10 mouse cellular contexts compared by ENCODE assay signal in the genomic region with DNA sequence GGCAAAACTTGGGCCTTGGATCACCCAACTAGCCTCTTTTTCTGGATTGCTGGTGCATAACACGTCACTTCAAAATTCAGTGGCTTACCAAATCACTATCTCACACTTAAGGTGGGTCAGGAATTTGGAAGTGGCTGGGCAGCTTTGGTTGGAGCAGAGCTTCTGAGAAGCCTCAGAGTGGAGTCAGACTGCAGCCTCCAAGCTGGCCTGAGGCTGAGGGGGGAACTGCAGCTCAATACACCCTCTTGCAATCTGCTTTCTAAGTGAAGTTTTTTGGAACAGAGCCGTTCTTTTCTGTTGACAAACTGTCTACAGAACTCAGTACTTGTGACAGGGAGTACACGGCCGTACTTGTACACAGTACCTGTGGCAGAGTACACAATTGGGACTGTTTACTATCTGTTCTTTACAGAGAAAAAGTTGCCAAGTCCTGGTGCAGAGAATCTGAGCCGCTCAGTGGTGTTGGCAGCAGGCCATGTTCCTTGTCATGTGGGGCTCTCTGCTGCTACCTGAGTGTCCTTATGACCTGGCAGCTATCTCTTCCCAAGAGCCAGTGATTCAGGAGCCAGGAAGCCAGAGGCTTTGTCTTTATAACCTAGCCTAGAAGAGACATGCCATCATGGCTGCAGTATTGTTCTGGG.
DNase-seq lines count a peak whose midpoint lies in the region; ATAC-seq lines count a peak whose summit lies in the region.
"Had no signal": no experiment of that assay in that cellular context is flagged by ENCODE, and none has a peak within 500 bp of the region (broad histone marks: within the 10 kb centered on the region; RNA-seq: fewer than 3 reads in every experiment).

No protein-coding gene starts in this region.

- no peaks in the 10 kb centered on the region for H3K9me3 ChIP-seq in heart, embryonic 12.5 days (replicated peaks)
- no peaks in the 10 kb centered on the region for H3K9me3 ChIP-seq in liver, embryonic 15.5 days (replicated peaks)
- H3K9me3 ChIP-seq: forebrain, embryonic 10.5 days had no signal

- H3K9ac ChIP-seq in heart, embryonic 12.5 days = 0 out of 2 replicates have a peak overlapping the region, but pooled peaks have one; percentile 4
- H3K9ac ChIP-seq in liver, embryonic 15.5 days = no peak overlapping the region

- ATAC-seq in heart, embryonic 12.5 days (ENCODE audit: insufficient number of reproducible peaks, low FRiP score) = peak; percentile 35; the same call in 1 of the 2 replicates
- ATAC-seq in liver, embryonic 15.5 days (ENCODE audit: insufficient read depth) = peak; percentile 69

- H3K4me2 ChIP-seq in heart, embryonic 12.5 days = no peak overlapping the region
- H3K4me2 ChIP-seq in liver, embryonic 15.5 days = no peak overlapping the region

- WGBS in heart, embryonic 12.5 days = 48% methylated on average over 5 of the region's 5 CpGs
- 53% methylated on average over 5 of the region's 5 CpGs for WGBS in liver, embryonic 15.5 days (ENCODE audit: insufficient replicate concordance)

- H3K4me1 ChIP-seq in heart, embryonic 12.5 days (replicated peaks) = peaks cover 60% of the 10 kb centered on the region
- H3K4me1 ChIP-seq in liver, embryonic 15.5 days (replicated peaks) = peaks cover 5% of the 10 kb centered on the region

- no peaks in the 10 kb centered on the region for H3K27me3 ChIP-seq in heart, embryonic 12.5 days (replicated peaks)
- no peaks in the 10 kb centered on the region for H3K27me3 ChIP-seq in liver, embryonic 15.5 days

- H3K36me3 ChIP-seq in heart, embryonic 12.5 days = no peaks in the 10 kb centered on the region
- H3K36me3 ChIP-seq in liver, embryonic 15.5 days (replicated peaks) = no peaks in the 10 kb centered on the region
- H3K36me3 ChIP-seq: forebrain, embryonic 10.5 days had no signal

- H3K4me3 ChIP-seq in heart, embryonic 12.5 days = no peak overlapping the region
- no peak overlapping the region for H3K4me3 ChIP-seq in liver, embryonic 15.5 days (replicated peaks)
- H3K4me3 ChIP-seq: forebrain, embryonic 10.5 days had no signal

- DNase-seq in adrenal gland, adult 2 months = peak; percentile 54
- no peak for DNase-seq in adrenal gland, adult 8-10 months
- DNase-seq in adrenal gland, postnatal 25 days = peak; percentile 66
- DNase-seq in yolk sac, embryonic 10.5 days (ENCODE audit: low spot score) = no peak
- no peak for DNase-seq in left cerebral cortex, adult 18-20 months (ENCODE audit: low spot score in 2 of 2)
- DNase-seq in thymus, postnatal 0 days (ENCODE audit: low spot score) = no peak

- peak overlapping the region; percentile 82 for H3K27ac ChIP-seq in heart, embryonic 12.5 days (ENCODE audit: poor library complexity, severe bottlenecking)
- H3K27ac ChIP-seq in liver, embryonic 15.5 days (replicated peaks) = peak overlapping the region; percentile 53
- H3K27ac ChIP-seq: forebrain, embryonic 10.5 days; macrophage had no signal

Comparison
In these comparisons a context has a peak if more than half of its experiments do, and no peak if none do; other contexts are left out.
1. DNase-seq: peak in adrenal gland, adult 2 months (single experiment) and adrenal gland, postnatal 25 days (single experiment); none in adrenal gland, adult 8-10 months (single experiment), yolk sac, embryonic 10.5 days (single experiment), left cerebral cortex, adult 18-20 months (0 of 2) and thymus, postnatal 0 days (single experiment).